Mouse (Mus musculus) spleen, postnatal 4 days (tissue): ENCODE data around the gene Ascl4.

Experiments
- DNase-seq, 2 experiments: peaks; one replicate each; pipeline ENCODE4 v3.0.0; 2022; ENCODE audit warnings: low spot score in 2 of 2

Ascl4 gene

DNA sequence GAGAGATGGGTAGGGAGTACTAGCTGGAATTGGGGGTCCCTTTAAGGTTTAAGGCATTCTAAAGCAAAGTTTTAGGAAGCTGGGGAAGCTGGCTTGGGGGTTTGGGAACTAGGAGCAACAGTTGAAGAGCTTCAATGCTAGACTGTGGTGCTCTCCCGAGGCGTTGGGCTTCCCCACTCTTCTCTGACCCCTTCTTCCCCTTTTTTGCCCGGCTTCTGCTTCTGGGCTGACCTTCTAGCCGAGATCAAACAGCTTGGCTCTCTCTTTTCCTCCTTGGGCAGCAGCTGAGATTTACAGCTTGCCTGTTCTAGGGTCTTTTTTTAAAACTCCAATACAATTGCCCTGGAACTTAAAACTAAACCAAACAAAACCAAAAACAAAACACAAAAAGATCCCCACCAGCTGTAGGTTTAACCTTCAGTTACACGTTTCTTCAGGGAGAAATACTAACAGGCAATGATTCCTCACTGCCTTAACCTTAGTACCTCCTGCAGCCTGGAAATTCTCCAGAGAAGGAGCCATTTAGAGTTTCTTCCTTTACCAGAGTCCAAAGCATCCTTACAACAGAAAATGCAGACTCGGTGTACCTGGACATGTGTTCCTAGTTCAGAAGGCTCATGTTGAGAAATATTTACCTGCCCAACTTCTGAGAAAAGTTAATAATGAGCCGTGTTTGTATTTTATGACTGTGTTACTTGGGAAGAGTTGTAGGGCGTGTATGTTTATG is 42.6 kb downstream of the Ascl4 start:
- peak in 1 of 2 experiments; percentile 14 for DNase-seq

DNA sequence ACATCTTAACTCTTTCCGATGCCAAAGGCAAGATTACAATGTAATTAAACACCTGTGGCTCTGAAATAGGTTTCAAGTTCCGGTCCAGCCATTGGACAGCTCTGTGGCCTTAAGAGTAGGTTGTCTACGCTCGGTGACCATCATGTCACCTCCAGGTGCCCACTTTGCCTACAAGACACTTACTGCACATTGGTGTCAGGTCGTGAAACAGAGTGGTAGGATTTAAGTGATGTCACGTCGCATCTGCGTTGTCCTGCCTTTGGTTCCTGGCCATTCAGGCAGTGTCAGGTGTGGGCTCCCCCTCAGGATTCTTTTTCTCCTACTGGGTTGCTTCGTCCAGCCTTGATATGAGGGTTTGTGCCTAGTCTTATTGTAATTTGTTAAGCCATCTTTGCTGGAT is 44.3 kb downstream of the Ascl4 start:
- DNase-seq, result no peak

DNA sequence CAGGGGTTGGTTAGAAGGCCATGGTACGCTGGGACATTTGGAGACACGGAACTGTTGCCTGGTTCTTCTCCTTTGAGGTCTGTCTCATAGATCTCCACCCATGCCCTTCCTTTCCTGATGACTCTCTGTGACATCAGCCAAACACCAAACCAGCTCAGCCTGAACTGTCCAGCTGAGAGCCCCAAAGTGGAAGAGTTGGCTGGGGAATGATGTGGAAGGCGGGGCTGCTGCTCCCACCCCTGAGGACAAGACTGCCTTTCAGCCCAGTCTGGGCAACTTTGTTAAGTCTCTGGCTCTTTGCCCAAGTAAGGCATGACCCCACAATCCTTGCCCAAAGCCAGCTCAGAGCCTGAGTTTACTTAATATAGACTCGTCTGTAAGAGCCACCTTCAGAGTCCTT is 45.4 kb downstream of the Ascl4 start:
- DNase-seq, result no peak

DNA sequence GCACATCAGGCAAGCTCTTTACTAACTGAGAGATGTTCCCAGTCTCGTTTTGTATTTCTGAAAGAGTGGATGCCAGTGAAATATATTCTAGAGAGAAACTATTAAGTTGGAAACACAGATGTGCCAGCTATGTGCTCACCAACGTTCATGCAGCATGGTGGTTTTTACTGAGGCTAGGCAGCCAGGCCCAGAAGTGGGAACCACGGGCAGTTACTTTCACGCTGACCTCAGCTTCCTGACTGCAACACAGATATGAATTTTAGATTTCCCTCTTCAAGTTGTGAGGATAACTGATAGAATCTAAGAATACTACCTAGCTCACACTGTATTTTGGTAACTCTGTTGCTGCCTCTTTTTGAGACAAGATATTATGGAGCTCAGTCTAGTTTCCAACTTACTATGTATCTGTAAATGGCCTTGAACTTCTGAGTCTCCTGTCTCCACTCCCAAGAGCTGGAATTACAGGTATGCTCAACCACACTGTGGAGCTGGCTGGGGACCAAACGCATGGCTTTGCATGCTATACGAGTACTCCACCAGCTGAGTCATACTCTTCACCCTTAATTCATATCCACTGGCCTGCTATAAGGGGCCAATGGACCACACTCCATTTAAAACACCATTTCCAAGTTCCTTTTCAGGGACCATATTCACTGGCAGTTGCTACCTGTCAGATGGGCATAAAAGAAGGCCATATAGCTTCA is 62.1 kb downstream of the Ascl4 start:
- no peak for DNase-seq

DNA sequence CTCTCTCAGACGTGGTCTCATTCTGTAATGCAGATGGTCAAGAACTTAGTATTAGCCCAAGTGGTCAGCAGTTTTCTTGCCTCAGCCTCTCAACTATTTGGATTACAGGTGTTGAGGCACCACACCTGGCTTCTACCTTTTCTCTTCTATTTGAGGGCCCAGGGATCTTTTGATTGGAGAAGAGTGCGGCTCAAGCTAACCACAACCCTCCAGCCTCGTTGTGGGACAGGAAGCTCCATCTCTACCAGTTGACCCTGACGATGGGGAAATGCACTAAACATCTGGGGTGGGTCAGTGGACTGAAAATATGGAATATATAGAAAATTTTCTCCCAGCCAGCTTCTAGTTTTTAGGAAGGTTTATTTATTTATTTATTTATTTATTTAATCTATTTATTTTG is 64.9 kb downstream of the Ascl4 start:
- no peak for DNase-seq

DNA sequence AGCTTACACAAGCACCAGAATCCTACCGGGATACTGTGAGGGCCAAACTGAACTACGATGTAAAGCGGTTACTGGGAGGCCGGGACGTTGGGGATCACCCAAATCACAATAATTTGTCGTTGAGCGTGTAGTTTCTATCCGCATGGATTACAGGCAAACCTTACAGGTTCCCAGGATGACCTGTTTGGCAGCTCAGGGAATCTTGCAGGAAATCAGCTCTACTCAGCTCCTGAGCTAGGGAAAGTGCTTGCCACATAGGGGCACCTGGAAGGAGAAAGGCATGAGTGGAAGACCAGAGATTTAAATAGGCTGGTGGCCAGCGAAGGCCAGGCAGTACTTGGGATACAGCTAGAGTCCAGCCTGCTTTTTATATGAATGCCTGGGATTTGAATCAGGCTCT is 66.4 kb downstream of the Ascl4 start:
- no peak for DNase-seq

DNA sequence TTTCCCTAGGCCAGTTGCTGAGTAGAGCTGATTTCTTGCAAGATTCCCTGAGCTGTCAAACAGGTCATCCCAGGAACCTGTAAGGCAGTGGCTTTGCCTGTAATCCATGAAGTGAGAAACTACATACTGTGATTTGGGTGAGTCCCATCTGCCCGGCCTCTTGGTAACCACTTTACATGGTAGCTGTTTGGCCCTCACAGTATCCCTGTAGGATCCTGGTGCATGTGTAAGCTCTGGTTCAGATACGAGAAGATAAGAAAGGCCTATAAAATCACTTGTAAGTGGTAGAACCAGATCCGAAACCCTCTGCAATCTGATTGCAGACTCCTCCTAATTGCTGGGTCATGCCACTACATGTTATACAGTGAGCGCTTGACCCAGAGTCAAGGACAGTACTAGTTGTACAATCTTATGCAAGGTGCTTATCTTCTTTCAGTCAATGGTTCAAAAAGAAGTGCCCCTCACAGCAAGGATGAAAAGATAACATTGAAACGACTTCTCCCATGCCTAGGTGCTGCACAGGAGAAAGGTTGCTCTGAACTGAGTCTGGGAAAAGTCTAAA is 67.1 kb downstream of the Ascl4 start:
- no peak for DNase-seq
